Mouse (Mus musculus): ENCODE data around the gene Nt5c2. TPM values are rescaled to one million over a fixed set of nuclear protein-coding genes. Genes with fewer than 3 reads are reported as not detected.

The Nt5c2 gene
- polyA plus RNA-seq, 1 experiment from 2014 or later: 89.4 TPM

DNA sequence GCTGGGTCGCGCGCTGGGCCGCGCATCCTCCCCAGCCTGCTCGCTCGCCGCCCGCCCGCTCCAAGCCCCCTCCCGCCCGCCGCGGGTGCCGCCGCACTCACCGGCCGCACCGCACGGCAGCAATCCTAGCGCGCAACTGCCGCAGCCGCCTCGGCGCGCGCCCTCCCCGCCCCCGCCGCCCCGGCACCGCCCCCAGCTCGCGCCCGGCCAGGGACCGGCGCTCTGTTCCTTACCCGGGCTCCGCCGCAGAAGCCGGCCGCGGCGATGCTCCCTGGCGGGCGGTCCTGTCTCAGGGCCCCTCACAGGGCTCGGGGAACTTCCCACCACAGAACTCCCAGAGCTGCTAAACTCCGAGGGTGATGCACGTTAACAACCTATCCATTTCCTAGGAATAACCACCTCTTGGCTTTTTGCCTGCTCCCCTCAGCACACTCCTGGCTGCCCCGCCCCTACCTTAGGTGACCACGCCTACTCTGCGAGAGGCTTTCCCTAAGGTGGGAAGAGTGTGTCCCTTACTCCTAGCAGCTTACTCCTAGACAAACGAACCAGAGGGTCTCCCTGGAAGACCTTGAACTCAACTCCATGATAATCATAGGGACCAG, 52.7 kb downstream of the Nt5c2 start:
- under 1% methylated on average over 44 of the region's 54 CpGs for WGBS
- peaks cover 20% of the 10 kb centered on the region for H3K4me1 ChIP-seq (ENCODE audit: insufficient read depth, low read length)
- peak overlapping the region; percentile 73 for H3K4me2 ChIP-seq (replicated peaks; ENCODE audit: low read depth, low read length)
- H3K4me3 ChIP-seq (ENCODE audit: low read length): peak overlapping the region; percentile 87
- H3K9ac ChIP-seq (replicated peaks; ENCODE audit: low read length): peak overlapping the region; percentile 91
- H3K27ac ChIP-seq (ENCODE audit: low read length): peak overlapping the region; percentile 96
- no peaks in the 10 kb centered on the region for H3K9me3 ChIP-seq (ENCODE audit: low read length)
- no peaks in the 10 kb centered on the region for H3K27me3 ChIP-seq (ENCODE audit: insufficient read depth, low read length)
- no peaks in the 10 kb centered on the region for H3K36me3 ChIP-seq (ENCODE audit: insufficient read depth, low read length)
- peak; percentile 94 for ATAC-seq (ENCODE audit: low FRiP score, low TSS enrichment)

DNA sequence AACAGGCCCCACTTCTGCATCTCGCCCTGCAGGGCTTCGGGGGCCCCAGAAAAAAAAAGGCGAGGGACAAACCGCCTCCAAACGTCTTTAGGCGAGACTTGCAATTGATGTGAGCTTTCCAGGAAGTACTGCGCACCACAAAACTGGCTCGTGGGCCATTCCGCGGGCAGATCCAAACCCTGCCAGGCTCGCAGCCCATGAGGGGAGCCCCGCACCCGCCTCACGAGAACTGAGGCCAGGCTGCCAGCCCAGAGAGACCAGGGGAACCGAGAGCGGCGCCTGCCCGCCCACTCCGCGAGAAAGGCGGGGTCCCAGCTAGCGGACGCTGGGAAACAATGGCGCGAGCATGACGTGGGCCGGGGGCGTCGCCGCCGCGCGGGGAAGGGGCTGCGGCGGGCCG, 53.3 kb downstream of the Nt5c2 start:
- peaks cover 20% of the 10 kb centered on the region for H3K4me1 ChIP-seq (ENCODE audit: insufficient read depth, low read length)
- H3K27me3 ChIP-seq (ENCODE audit: insufficient read depth, low read length): no peaks in the 10 kb centered on the region
- peak overlapping the region; percentile 73 for H3K4me2 ChIP-seq (replicated peaks; ENCODE audit: low read depth, low read length)
- no peaks in the 10 kb centered on the region for H3K9me3 ChIP-seq (ENCODE audit: low read length)
- no peaks in the 10 kb centered on the region for H3K36me3 ChIP-seq (ENCODE audit: insufficient read depth, low read length)
- H3K4me3 ChIP-seq (ENCODE audit: low read length): peak overlapping the region; percentile 87
- H3K9ac ChIP-seq (replicated peaks; ENCODE audit: low read length): peak overlapping the region; percentile 91
- WGBS: under 1% methylated on average over 36 of the region's 36 CpGs
- peak overlapping the region; percentile 96 for H3K27ac ChIP-seq (ENCODE audit: low read length)
- ATAC-seq (ENCODE audit: low FRiP score, low TSS enrichment): peak; percentile 93

GRCm38 (mm10) chr19:46961047-46961651, 53.8 kb downstream of the Nt5c2 start:
- H3K9ac ChIP-seq (replicated peaks; ENCODE audit: low read length): peak overlapping the region; percentile 91
- WGBS: 5% methylated on average over 22 of the region's 22 CpGs
- no peak for ATAC-seq (ENCODE audit: low FRiP score, low TSS enrichment)

GRCm38 (mm10) chr19:46960101-46961046, 54.6 kb downstream of the Nt5c2 start:
- ATAC-seq (ENCODE audit: low FRiP score, low TSS enrichment): no peak
- H3K27me3 ChIP-seq (ENCODE audit: insufficient read depth, low read length): no peaks in the 10 kb centered on the region
- no peaks in the 10 kb centered on the region for H3K9me3 ChIP-seq (ENCODE audit: low read length)
- peak overlapping the region; percentile 73 for H3K4me2 ChIP-seq (replicated peaks; ENCODE audit: low read depth, low read length)
- H3K4me3 ChIP-seq (ENCODE audit: low read length): peak overlapping the region; percentile 87
- no peak overlapping the region for H3K27ac ChIP-seq (ENCODE audit: low read length)
- peak overlapping the region; percentile 91 for H3K9ac ChIP-seq (replicated peaks; ENCODE audit: low read length)
- peaks cover 20% of the 10 kb centered on the region for H3K4me1 ChIP-seq (ENCODE audit: insufficient read depth, low read length)
- no peaks in the 10 kb centered on the region for H3K36me3 ChIP-seq (ENCODE audit: insufficient read depth, low read length)
- 74% methylated on average over 13 of the region's 13 CpGs for WGBS

More at GRCm38 (mm10) chr19:46961047-46961651, 53.8 kb downstream of the Nt5c2 start:
- Histone ChIP-seq H3K4me3 (ENCODE audit: low read length) (peak overlapping the region; percentile 87), H3K27me3 (ENCODE audit: insufficient read depth, low read length) (no peaks in the 10 kb centered on the region), H3K36me3 (ENCODE audit: insufficient read depth, low read length) (no peaks in the 10 kb centered on the region), H3K9me3 (ENCODE audit: low read length) (no peaks in the 10 kb centered on the region), H3K4me1 (ENCODE audit: insufficient read depth, low read length) (peaks cover 20% of the 10 kb centered on the region), H3K4me2 (replicated peaks; ENCODE audit: low read depth, low read length) (peak overlapping the region; percentile 73), H3K27ac (ENCODE audit: low read length) (peak overlapping the region; percentile 96)

DNA sequence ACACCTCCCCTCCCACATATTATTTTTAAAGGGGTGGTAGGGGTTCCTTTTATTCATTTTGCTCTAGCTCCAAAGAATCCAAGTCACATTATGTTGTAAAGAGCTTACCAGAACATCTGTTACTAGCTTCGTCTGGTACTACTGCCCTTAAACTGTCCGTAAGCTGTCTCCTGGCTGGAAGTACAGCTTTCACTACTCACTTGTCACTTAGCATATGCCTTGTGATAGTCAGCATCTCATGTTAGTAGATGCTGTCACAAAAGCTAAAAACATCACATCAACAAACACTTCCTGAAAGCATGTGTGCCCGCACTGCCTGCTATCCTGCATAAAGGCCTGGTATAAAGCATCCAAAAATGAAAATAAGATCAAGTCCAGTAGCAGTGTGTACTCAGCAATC, 55.4 kb downstream of the Nt5c2 start:
- Histone ChIP-seq H3K9me3 (ENCODE audit: low read length) (no peaks in the 10 kb centered on the region), H3K4me3 (ENCODE audit: low read length) (no peak overlapping the region), H3K4me2 (replicated peaks; ENCODE audit: low read depth, low read length) (no peak overlapping the region), H3K27ac (ENCODE audit: low read length) (no peak overlapping the region), H3K36me3 (ENCODE audit: insufficient read depth, low read length) (no peaks in the 10 kb centered on the region; the same call in 1 of the 2 replicates), H3K9ac (replicated peaks; ENCODE audit: low read length) (no peak overlapping the region), H3K27me3 (ENCODE audit: insufficient read depth, low read length) (no peaks in the 10 kb centered on the region), H3K4me1 (ENCODE audit: insufficient read depth, low read length) (peaks cover 20% of the 10 kb centered on the region)
- WGBS: 87% methylated on average over 3 of the region's 3 CpGs
- ATAC-seq (ENCODE audit: low FRiP score, low TSS enrichment): no peak

DNA sequence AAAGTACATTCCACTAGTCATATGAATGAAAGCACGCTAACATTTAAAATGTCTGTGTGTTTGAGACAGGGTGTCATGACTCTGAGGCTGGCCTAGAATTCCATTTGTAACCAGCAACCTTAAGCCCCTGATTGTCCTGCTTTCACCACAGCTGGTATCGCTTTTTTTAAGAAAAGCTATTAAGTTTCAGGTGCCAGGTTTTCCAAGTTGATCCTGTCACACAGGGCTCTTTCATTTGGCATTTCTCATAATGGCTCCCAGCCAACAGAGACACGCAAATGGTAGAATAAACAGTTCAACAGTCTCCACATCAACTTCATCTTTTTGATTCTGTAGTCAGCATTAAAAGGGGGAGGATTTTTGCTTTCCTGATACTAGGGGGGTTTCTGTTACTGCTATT, 56.4 kb downstream of the Nt5c2 start:
- 58% methylated on average over 3 of the region's 3 CpGs for WGBS
- peaks cover 20% of the 10 kb centered on the region for H3K4me1 ChIP-seq (ENCODE audit: insufficient read depth, low read length)
- no peak overlapping the region for H3K27ac ChIP-seq (ENCODE audit: low read length)
- H3K9ac ChIP-seq (replicated peaks; ENCODE audit: low read length): no peak overlapping the region
- H3K4me3 ChIP-seq (ENCODE audit: low read length): no peak overlapping the region
- H3K36me3 ChIP-seq (ENCODE audit: insufficient read depth, low read length): no peaks in the 10 kb centered on the region; the same call in 1 of the 2 replicates
- H3K27me3 ChIP-seq (ENCODE audit: insufficient read depth, low read length): no peaks in the 10 kb centered on the region
- H3K9me3 ChIP-seq (ENCODE audit: low read length): no peaks in the 10 kb centered on the region
- no peak overlapping the region for H3K4me2 ChIP-seq (replicated peaks; ENCODE audit: low read depth, low read length)
- ATAC-seq (ENCODE audit: low FRiP score, low TSS enrichment): no peak

GRCm38 (mm10) chr19:46957971-46958370, 57.0 kb downstream of the Nt5c2 start:
- 83% methylated on average over 4 of the region's 4 CpGs for WGBS
- Histone ChIP-seq H3K9ac (replicated peaks; ENCODE audit: low read length) (no peak overlapping the region), H3K4me1 (ENCODE audit: insufficient read depth, low read length) (peaks cover 19% of the 10 kb centered on the region), H3K27me3 (ENCODE audit: insufficient read depth, low read length) (no peaks in the 10 kb centered on the region), H3K27ac (ENCODE audit: low read length) (no peak overlapping the region), H3K9me3 (ENCODE audit: low read length) (no peaks in the 10 kb centered on the region), H3K4me2 (replicated peaks; ENCODE audit: low read depth, low read length) (no peak overlapping the region), H3K4me3 (ENCODE audit: low read length) (no peak overlapping the region), H3K36me3 (ENCODE audit: insufficient read depth, low read length) (no peaks in the 10 kb centered on the region; the same call in 1 of the 2 replicates)
- no peak for ATAC-seq (ENCODE audit: low FRiP score, low TSS enrichment)

DNA sequence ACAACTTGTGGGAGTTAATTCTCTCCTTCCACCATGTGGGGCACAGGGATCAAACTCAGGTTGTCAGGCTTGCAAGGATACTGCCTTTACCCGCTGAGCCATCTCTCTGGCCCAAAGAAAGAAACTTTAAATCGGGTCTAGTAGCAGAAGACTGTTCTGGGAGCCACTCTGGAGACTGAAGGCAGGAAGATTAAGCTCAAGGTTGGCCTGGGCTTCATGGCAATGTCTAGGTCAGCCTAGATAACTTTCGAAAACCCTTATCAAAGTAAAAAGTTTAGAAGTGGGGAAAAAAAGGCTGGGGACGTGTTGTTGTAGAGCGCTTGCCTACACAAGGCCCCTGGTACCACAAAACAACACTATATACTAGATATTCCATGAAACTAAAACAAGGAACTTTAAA, 58.0 kb downstream of the Nt5c2 start:
- 92% methylated on average over 5 of the region's 5 CpGs for WGBS
- no peak overlapping the region for H3K9ac ChIP-seq (replicated peaks; ENCODE audit: low read length)

DNA sequence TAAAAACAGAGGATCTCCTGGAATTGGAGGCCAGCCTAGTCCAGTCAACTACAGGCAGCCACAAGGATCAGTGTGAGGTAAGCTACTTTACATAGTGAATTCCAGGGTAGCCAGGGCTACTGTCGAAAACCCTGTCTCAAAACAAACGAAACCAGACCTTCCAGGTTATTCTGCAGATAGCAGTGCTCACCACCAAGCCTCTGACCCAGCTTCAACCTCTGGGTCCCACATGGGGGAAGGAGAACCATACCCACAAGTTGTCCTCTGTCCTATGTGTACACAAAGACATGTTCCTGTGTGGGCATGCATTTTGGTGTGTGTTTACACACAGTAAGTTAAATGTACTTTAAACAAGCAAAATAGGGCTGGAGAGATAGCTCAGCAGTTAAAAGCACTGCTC, 58.5 kb downstream of the Nt5c2 start:
- Histone ChIP-seq H3K9ac (replicated peaks; ENCODE audit: low read length) (no peak overlapping the region), H3K9me3 (ENCODE audit: low read length) (no peaks in the 10 kb centered on the region), H3K4me1 (ENCODE audit: insufficient read depth, low read length) (peaks cover 13% of the 10 kb centered on the region), H3K27me3 (ENCODE audit: insufficient read depth, low read length) (no peaks in the 10 kb centered on the region), H3K27ac (ENCODE audit: low read length) (no peak overlapping the region), H3K4me2 (replicated peaks; ENCODE audit: low read depth, low read length) (no peak overlapping the region), H3K4me3 (ENCODE audit: low read length) (no peak overlapping the region), H3K36me3 (ENCODE audit: insufficient read depth, low read length) (no peaks in the 10 kb centered on the region; the same call in 1 of the 2 replicates)
- WGBS: 51% methylated on average over 2 of the region's 2 CpGs
- ATAC-seq (ENCODE audit: low FRiP score, low TSS enrichment): no peak

More for the DNA sequence above, 58.0 kb downstream of the Nt5c2 start:
- Histone ChIP-seq H3K4me1 (ENCODE audit: insufficient read depth, low read length) (peaks cover 13% of the 10 kb centered on the region), H3K9me3 (ENCODE audit: low read length) (no peaks in the 10 kb centered on the region), H3K4me3 (ENCODE audit: low read length) (no peak overlapping the region), H3K27me3 (ENCODE audit: insufficient read depth, low read length) (no peaks in the 10 kb centered on the region), H3K36me3 (ENCODE audit: insufficient read depth, low read length) (no peaks in the 10 kb centered on the region; the same call in 1 of the 2 replicates), H3K27ac (ENCODE audit: low read length) (no peak overlapping the region), H3K4me2 (replicated peaks; ENCODE audit: low read depth, low read length) (no peak overlapping the region)
- no peak for ATAC-seq (ENCODE audit: low FRiP score, low TSS enrichment)

All from kidney, embryonic 16.5 days (tissue).